In genomic region chr17:71942052-71942451, GRCm38 (mm10) we compare ENCODE assay signal across 22 mouse cellular contexts.
DNase-seq lines count a peak whose midpoint lies in the region; ATAC-seq and TF ChIP-seq lines count a peak whose summit lies in the region.
"Had no signal": no experiment of that assay in that cellular context is flagged by ENCODE, and none has a peak within 500 bp of the region (broad histone marks: within the 10 kb centered on the region; RNA-seq: fewer than 3 reads in every experiment).

No protein-coding gene starts in this region.

- TF ChIP-seq CTCF in kidney, adult 2 months (conservative IDR thresholded peaks at IDR 0.05; ENCODE audit: insufficient read depth, insufficient read length, low read depth, low read length) = no peak

- no peak for ATAC-seq in kidney, embryonic 14.5 days (ENCODE audit: low FRiP score, low TSS enrichment)
- ATAC-seq: intestine, embryonic 15.5 days had no signal

- no peaks in the 10 kb centered on the region for H3K4me1 ChIP-seq in kidney, adult 2 months (ENCODE audit: control insufficient read depth, insufficient read depth, low read length)
- peaks cover 2% of the 10 kb centered on the region; the same call in 1 of the 2 replicates for H3K4me1 ChIP-seq in kidney, embryonic 14.5 days (ENCODE audit: control insufficient read depth, insufficient read depth, low read length)
- H3K4me1 ChIP-seq: heart, embryonic 10.5 days; intestine, embryonic 15.5 days; limb, embryonic 10.5 days; liver, embryonic 13.5 days had no signal

- H3K9ac ChIP-seq in kidney, embryonic 14.5 days (ENCODE audit: low read depth, low read length) = no peak overlapping the region
- H3K9ac ChIP-seq: embryonic facial prominence, embryonic 13.5 days; hindbrain, embryonic 13.5 days; intestine, embryonic 15.5 days; liver, embryonic 13.5 days; neural tube, embryonic 12.5 days had no signal

- H3K27ac ChIP-seq in kidney, adult 2 months (ENCODE audit: insufficient read depth, low read depth, low read length) = no peak overlapping the region
- H3K27ac ChIP-seq in kidney, embryonic 14.5 days (ENCODE audit: low read depth, low read length) = no peak overlapping the region
- H3K27ac ChIP-seq: embryonic facial prominence, embryonic 13.5 days; heart, embryonic 10.5 days; hindbrain, embryonic 13.5 days; intestine, embryonic 15.5 days; left cerebral cortex, adult 2 months; limb, embryonic 10.5 days; liver, embryonic 13.5 days; neural tube, embryonic 12.5 days had no signal

- DNase-seq in heart, adult 11 months = peak; percentile 34
- no peak for DNase-seq in heart, adult 8-10 months (ENCODE audit: low spot score)
- peak; percentile 43 for DNase-seq in kidney, adult 2 months
- DNase-seq in MN1 (ENCODE audit: low spot score) = peak; percentile 49
- DNase-seq in kidney, postnatal 14 days = peak; percentile 43
- DNase-seq in frontal cortex, postnatal 14 days (ENCODE audit: low spot score in 2 of 2) = no peak
- DNase-seq in layer of hippocampus, adult 9-10 months (ENCODE audit: low spot score) = no peak
- DNase-seq: adrenal gland, postnatal 14 days; cerebellum, adult 8-10 months; gastrocnemius, postnatal 25 days; liver, embryonic 13.5 days; lung, postnatal 14 days; right cerebral cortex, postnatal 14 days; thymus, postnatal 14 days had no signal

- no peak overlapping the region for H3K4me3 ChIP-seq in kidney, adult 2 months (ENCODE audit: insufficient read depth, low read depth, low read length)
- H3K4me3 ChIP-seq in kidney, embryonic 14.5 days (ENCODE audit: low read length) = no peak overlapping the region
- H3K4me3 ChIP-seq: embryonic facial prominence, embryonic 13.5 days; heart, embryonic 10.5 days; hindbrain, embryonic 13.5 days; intestine, embryonic 15.5 days; left cerebral cortex, adult 2 months; limb, embryonic 10.5 days; liver, embryonic 13.5 days; neural tube, embryonic 12.5 days had no signal

- no peaks in the 10 kb centered on the region for H3K27me3 ChIP-seq in kidney, adult 2 months (replicated peaks; ENCODE audit: control insufficient read depth, insufficient read depth, low read length)
- H3K27me3 ChIP-seq in kidney, embryonic 14.5 days (ENCODE audit: control insufficient read depth, insufficient read depth, low read length) = no peaks in the 10 kb centered on the region
- H3K27me3 ChIP-seq: embryonic facial prominence, embryonic 13.5 days; intestine, embryonic 15.5 days; liver, embryonic 13.5 days; neural tube, embryonic 12.5 days had no signal

- TF ChIP-seq POLR2A in kidney, adult 2 months (IDR thresholded peaks at IDR 0.05; ENCODE audit: low read depth, low read length) = no peak

- H3K36me3 ChIP-seq in kidney, adult 2 months (ENCODE audit: control insufficient read depth, insufficient read depth, low read length) = no peaks in the 10 kb centered on the region
- no peaks in the 10 kb centered on the region for H3K36me3 ChIP-seq in kidney, embryonic 14.5 days (ENCODE audit: control insufficient read depth, insufficient read depth, low read length)
- H3K36me3 ChIP-seq: embryonic facial prominence, embryonic 13.5 days; heart, embryonic 10.5 days; hindbrain, embryonic 13.5 days; intestine, embryonic 15.5 days; limb, embryonic 10.5 days; liver, embryonic 13.5 days; neural tube, embryonic 12.5 days had no signal

- H3K4me2 ChIP-seq in kidney, embryonic 14.5 days (replicated peaks; ENCODE audit: low read depth, low read length) = no peak overlapping the region
- H3K4me2 ChIP-seq: embryonic facial prominence, embryonic 13.5 days; hindbrain, embryonic 13.5 days; intestine, embryonic 15.5 days; liver, embryonic 13.5 days; neural tube, embryonic 12.5 days had no signal

- no peaks in the 10 kb centered on the region for H3K9me3 ChIP-seq in kidney, embryonic 14.5 days (ENCODE audit: control insufficient read depth, low read length)
- H3K9me3 ChIP-seq: embryonic facial prominence, embryonic 13.5 days; heart, embryonic 10.5 days; hindbrain, embryonic 13.5 days; intestine, embryonic 15.5 days; limb, embryonic 10.5 days; liver, embryonic 13.5 days; neural tube, embryonic 12.5 days had no signal

Comparison
In these comparisons a context has a peak if more than half of its experiments do, and no peak if none do; other contexts are left out.
1. DNase-seq: peak in heart, adult 11 months (single experiment), kidney, adult 2 months (single experiment), MN1 (single experiment) and kidney, postnatal 14 days (single experiment); none in heart, adult 8-10 months (single experiment), frontal cortex, postnatal 14 days (0 of 2) and layer of hippocampus, adult 9-10 months (single experiment).